Mouse (Mus musculus) kidney, adult 10 weeks (tissue): Measurements from ENCODE around the gene Prrt2. TPM values are rescaled to one million over a fixed set of nuclear protein-coding genes. Genes with fewer than 3 reads are reported as not detected.

Source experiments
- polyA plus RNA-seq: library from polyadenylated mRNA; stranded (reverse); fragments of 350-450 nt; fragmentation: Illumina TruSeq; extraction: RNeasy Lipid Tissue Mini Kit (QIAGEN cat#74804); gene quantifications from one replicate; pipeline ENCODE4 v1.2.3, GENCODE M21; 2014; ENCODE audit warnings: low read depth, low replicate concordance

Prrt2 gene
- polyA plus RNA-seq = not detected

GRCm38 (mm10) chr7:127020901-127021562 lies at the start of gene Prrt2, which contains the start of gene Gm42742:
Prrt2 (minus strand) TSS chr7:127021211.
Gm42742 (minus strand) TSS chr7:127021097.

GRCm38 (mm10) chr7:127041851-127042672 lies 21.1 kb upstream of the Prrt2 start, which contains the start of gene Kif22:
Kif22 (minus strand) TSS chr7:127042471.

GRCm38 (mm10) chr7:127026984-127027726 lies 6.1 kb upstream of the Prrt2 start, which contains the start of gene Maz:
Maz (minus strand) TSS chr7:127027037.

GRCm38 (mm10) chr7:127016971-127017949 lies 3.8 kb downstream of the Prrt2 start, which contains the start of gene Pagr1a:
Pagr1a (minus strand) TSS chr7:127017352.

GRCm38 (mm10) chr7:127016481-127016485 lies 4.7 kb downstream of the Prrt2 start, which contains the start of gene Pagr1b:
Pagr1b (minus strand) TSS chr7:127016484.

GRCm38 (mm10) chr7:127014320-127014719 lies 6.7 kb downstream of the Prrt2 start, which contains the start of gene Mvp:
Mvp (minus strand) TSS chr7:127014621.

GRCm38 (mm10) chr7:126975950-126976866 lies 44.8 kb downstream of the Prrt2 start, which contains the start of gene Cdiptos:
Cdiptos (minus strand) TSS chr7:126976098.

GRCm38 (mm10) chr7:126975893-126975949 lies 45.3 kb downstream of the Prrt2 start, which contains the start of gene Cdipt:
Cdipt (plus strand) TSS chr7:126975914.

Other genes with a start within 250 kb of the Prrt2 start
- gene Ypel3, start 244.3 kb downstream of the Prrt2 start, polyA plus RNA-seq = 13.0 TPM
- gene Tbx6, start 239.7 kb downstream of the Prrt2 start, polyA plus RNA-seq = not detected
- 29.0 TPM for gene Ppp4c, start 228.7 kb downstream of the Prrt2 start, polyA plus RNA-seq
- not detected for gene Fam57b, start 223.5 kb downstream of the Prrt2 start, polyA plus RNA-seq
- not detected for gene 4930451I11Rik, start 189.6 kb downstream of the Prrt2 start, polyA plus RNA-seq
- gene Doc2a, start 173.8 kb downstream of the Prrt2 start, polyA plus RNA-seq = not detected
- 10.3 TPM for gene Hirip3, start 159.2 kb downstream of the Prrt2 start, polyA plus RNA-seq
- gene Ino80e, start 158.8 kb downstream of the Prrt2 start, polyA plus RNA-seq = 10.2 TPM
- 6.5 TPM for gene Taok2, start 136.5 kb downstream of the Prrt2 start, polyA plus RNA-seq
- gene Tmem219, start 98.3 kb downstream of the Prrt2 start, polyA plus RNA-seq = 6.4 TPM
- 1.1 TPM for gene Kctd13, start 92.3 kb downstream of the Prrt2 start, polyA plus RNA-seq
- gene Asphd1, start 71.6 kb downstream of the Prrt2 start, polyA plus RNA-seq = not detected
- gene Sez6l2, start 70.6 kb downstream of the Prrt2 start, polyA plus RNA-seq = not detected
- gene Cdipt, start 45.3 kb downstream of the Prrt2 start, polyA plus RNA-seq = 10.3 TPM
- not detected for gene Cdiptos, start 45.1 kb downstream of the Prrt2 start, polyA plus RNA-seq
- 0.53 TPM for gene Mvp, start 6.6 kb downstream of the Prrt2 start, polyA plus RNA-seq
- not detected for gene Pagr1b, start 4.7 kb downstream of the Prrt2 start, polyA plus RNA-seq
- gene Pagr1a, start 3.9 kb downstream of the Prrt2 start, polyA plus RNA-seq = not detected
- 0.61 TPM for gene Gm42742, start 114 bp downstream of the Prrt2 start, polyA plus RNA-seq
- 15.0 TPM for gene Maz, start 5.8 kb upstream of the Prrt2 start, polyA plus RNA-seq
- gene Kif22, start 21.3 kb upstream of the Prrt2 start, polyA plus RNA-seq = not detected
- not detected for gene Zg16, start 66.1 kb upstream of the Prrt2 start, polyA plus RNA-seq
- 0.73 TPM for gene AI467606, start 70.1 kb upstream of the Prrt2 start, polyA plus RNA-seq
- 22.6 TPM for gene Qprt, start 101.0 kb upstream of the Prrt2 start, polyA plus RNA-seq
- gene Spn, start 116.6 kb upstream of the Prrt2 start, polyA plus RNA-seq = 0.65 TPM
- 11.2 TPM for gene Cd2bp2, start 174.8 kb upstream of the Prrt2 start, polyA plus RNA-seq
- 1.9 TPM for gene Tbc1d10b, start 187.3 kb upstream of the Prrt2 start, polyA plus RNA-seq
- not detected for gene Mylpf, start 187.7 kb upstream of the Prrt2 start, polyA plus RNA-seq
- gene Zfp553, start 211.8 kb upstream of the Prrt2 start, polyA plus RNA-seq = 1.3 TPM
- gene Sept1, start 211.9 kb upstream of the Prrt2 start, polyA plus RNA-seq = not detected
- gene Zfp771, start 223.1 kb upstream of the Prrt2 start, polyA plus RNA-seq = not detected
- gene Dctpp1, start 239.5 kb upstream of the Prrt2 start, polyA plus RNA-seq = not detected